Mouse (Mus musculus) large intestine, adult 2 months (tissue): ENCODE measurements around the gene Skap1. TPM values are rescaled to one million over a fixed set of nuclear protein-coding genes. Genes with fewer than 3 reads are reported as not detected.

ENCODE experiments used
- DNase-seq: peaks from one replicate; pipeline ENCODE4 v3.0.0-alpha.2; 2012; ENCODE audit warnings: low read depth, low spot score
- WGBS: fragments of 180-500 bp; shearing (Covaris S2); methylation state at CpG from one replicate; pipeline ENCODE4 v1.1.7; 2018; 5-methylcytosine and 5-hydroxymethylcytosine counted together
- polyA plus RNA-seq: library from polyadenylated mRNA; depleted of rRNA; stranded (reverse); fragments of >200 nt; gene quantifications from 2 replicates; pipeline ENCODE4 v1.2.3, GENCODE M21; 2012

Skap1 gene
- polyA plus RNA-seq, 1 experiment: 3.7 TPM

GRCm38 (mm10) chr11:96729462-96729861 lies 265.1 kb downstream of the Skap1 start:
- WGBS: 16% methylated on average over 9 of the region's 9 CpGs
- no peak for DNase-seq

DNA sequence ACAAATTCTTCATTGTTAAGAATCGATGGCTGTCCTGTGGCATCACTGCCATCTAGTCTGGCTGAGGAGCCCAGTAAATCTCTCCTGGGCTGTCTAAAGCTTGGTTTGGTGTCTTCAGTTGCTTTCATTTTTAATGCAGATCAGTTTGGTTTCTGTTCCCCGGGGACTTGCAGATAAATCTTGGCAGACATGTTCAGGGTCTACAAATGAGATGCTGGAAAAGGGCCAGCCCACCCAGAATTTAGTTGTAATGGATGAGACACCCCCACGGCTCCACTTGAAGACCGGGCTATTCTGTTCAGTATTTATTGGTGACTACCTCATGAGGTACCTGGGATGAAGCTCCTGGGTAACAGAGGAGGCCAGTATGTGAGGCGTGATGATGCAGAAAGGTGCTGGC lies 265.9 kb downstream of the Skap1 start:
- 74% methylated on average over 5 of the region's 5 CpGs for WGBS
- no peak for DNase-seq

DNA sequence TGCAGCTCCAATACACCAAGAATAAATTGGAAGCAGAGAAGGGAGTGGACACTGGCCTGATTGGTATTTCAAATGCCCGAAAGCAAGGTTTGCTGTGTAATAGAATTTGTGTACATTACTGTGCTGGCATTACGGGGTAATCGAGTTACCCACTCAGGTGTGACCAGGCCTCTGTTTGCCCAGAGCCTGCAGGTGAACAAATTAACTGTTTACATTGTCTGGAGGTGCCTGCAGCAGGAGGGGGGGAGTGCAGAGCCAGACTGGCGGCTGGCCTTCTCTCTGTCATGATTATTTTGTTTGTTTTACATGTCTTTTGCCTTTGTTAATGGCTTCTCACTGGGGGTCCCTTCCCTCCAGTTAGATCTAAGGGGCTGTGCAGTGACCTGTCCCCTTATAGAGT lies 268.3 kb downstream of the Skap1 start:
- 22% methylated on average over 4 of the region's 4 CpGs for WGBS
- DNase-seq: no peak

GRCm38 (mm10) chr11:96735908-96736307 lies 271.5 kb downstream of the Skap1 start:
- no peak for DNase-seq
- 50% methylated on average over 19 of the region's 19 CpGs for WGBS

DNA sequence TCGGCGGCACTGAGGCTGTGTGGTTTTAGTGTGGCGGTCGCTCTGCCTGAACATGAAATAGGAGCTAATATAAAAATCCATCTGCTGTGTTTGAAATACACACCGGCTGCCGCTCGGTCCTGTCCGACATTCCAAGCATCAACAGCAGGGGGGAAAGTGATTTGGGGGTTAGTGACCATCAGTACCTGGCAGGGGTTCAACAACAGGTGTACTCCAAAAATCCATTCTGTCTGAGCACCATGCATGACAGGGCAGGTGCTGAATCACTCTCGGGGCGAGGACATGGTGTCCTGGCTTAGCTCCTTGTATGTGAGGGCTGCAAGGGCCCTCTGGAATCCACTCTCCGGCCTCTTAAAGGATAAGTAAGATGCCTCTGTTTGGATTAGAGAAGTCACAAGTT lies 272.0 kb downstream of the Skap1 start:
- no peak for DNase-seq

GRCm38 (mm10) chr11:96737673-96738471 lies 273.5 kb downstream of the Skap1 start:
- DNase-seq: no peak
- 74% methylated on average over 14 of the region's 14 CpGs for WGBS

More for the DNA sequence above, 272.0 kb downstream of the Skap1 start:
- WGBS: 66% methylated on average over 11 of the region's 11 CpGs

DNA sequence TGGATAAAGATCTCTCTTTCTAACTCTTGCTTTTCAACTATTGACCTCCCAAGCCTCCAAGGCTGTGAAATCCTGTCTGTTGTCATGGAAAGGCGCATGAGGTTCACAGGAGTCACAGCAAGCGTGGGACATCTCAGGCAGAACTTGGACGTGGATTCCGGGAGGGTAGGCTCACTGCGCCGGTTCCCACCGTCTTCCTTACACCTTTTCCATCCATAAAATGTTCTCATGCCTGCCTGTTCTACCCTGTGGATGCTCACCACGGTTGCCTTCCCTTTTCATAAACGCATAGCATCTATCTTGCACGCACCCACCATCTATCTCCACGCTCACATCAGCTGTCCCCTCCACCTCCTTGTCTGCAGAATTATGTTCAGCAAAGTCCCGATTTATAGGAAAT lies 276.4 kb downstream of the Skap1 start:
- DNase-seq: no peak
- 76% methylated on average over 12 of the region's 12 CpGs for WGBS

DNA sequence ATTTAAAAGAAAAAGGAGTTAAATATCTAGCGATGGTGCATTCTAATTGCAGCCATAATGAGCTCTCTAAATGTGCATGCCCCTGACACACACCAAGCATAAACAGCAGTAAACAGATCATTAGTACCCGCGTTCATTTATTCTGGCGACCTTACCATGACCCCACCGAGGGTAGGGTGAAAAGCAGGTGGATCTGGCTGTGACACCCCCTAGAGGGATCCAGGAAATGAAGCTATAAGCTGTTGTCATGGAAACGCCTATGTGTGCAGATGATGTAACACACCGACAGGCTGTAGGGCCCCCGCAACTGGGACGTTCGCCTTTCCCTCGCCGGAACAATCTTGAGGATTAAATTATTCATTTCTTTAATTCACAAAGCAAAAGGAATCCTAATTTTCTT lies 277.6 kb downstream of the Skap1 start:
- DNase-seq: no peak
- WGBS: 25% methylated on average over 12 of the region's 12 CpGs

DNA sequence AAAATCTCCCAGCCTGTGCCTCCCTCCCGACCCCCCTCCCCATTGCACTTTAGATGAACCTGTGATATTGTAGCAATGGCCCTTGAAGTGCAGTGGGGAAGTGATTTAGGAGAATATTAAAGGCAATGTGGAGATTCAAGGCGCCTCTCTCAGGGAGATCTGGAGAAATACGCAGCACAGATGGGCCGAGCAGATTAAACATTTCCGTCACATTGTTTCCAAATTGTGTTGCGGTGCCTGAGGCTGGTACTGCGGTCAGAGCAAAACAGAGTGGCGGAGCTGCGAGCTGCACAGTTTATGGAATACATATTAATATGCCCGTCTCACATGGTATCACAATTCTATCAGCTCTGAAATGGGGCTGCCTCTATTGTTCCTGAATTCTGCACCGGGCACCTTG lies 278.6 kb downstream of the Skap1 start:
- WGBS: 24% methylated on average over 11 of the region's 11 CpGs
- no peak for DNase-seq

DNA sequence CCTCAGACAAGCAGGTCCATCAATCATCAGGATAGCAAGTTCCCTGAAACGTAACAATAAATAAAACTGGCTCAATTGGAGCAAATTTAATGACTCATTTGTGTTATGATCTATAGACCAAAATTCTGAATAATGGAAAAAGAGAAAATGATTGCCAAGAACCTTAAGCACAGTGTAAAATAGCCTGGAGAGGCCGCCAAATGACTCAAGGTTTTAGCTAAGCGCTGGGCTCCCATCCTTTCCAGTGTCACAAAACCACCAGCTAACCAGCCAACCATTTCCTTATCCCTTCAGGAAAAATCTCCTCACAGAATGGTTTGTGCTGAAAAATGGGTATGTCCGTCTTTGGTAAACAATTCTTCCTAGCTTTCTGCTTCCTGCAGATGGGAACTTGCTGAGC lies 279.5 kb downstream of the Skap1 start:
- no peak for DNase-seq
- 73% methylated on average over 4 of the region's 4 CpGs for WGBS

DNA sequence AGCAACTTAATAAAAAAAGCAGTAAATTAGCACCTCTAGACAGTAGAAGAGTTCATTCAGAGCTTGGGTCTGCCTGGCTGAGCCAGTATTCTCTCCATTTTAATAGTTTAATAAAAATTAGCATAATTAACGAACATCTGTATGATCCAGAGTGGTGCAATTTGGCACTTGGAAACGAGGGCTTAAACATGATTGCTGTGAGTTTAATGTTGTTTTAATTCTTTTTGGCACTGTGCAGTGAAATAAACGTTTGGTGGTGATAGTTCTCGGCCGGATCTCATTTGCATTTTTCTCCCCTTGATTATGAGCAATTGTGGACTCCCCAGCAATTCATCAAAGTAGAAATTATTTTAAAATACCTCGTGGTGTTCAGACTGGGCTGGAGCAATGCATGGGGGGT lies 282.3 kb downstream of the Skap1 start:
- no peak for DNase-seq
- WGBS: 59% methylated on average over 6 of the region's 6 CpGs

DNA sequence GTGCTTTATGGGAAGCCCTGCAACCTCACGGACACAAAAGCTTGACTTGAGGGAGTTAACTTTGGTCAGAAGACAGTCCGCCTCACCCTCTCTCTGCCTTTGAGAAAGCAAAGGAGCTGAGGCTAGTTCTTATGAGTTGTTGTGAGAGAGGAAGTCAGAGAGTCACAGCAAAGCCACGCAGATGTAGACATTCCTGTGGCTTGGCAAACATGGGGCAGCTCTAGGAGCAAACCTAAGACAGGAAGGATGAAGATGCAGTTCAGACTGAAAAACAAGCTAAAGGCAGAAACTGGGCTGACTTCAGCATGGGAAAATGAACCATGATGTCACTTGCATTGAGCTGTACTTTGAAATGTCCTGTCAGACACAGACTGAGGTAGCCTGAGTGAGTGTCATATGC lies 283.2 kb downstream of the Skap1 start:
- WGBS: 28% methylated on average over 3 of the region's 3 CpGs
- no peak for DNase-seq

- DNase-seq: no peak
- 98% methylated on average over 2 of the region's 2 CpGs for WGBS
These were observed 290.9 kb downstream of the Skap1 start for GRCm38 (mm10) chr11:96755298-96755697.

DNA sequence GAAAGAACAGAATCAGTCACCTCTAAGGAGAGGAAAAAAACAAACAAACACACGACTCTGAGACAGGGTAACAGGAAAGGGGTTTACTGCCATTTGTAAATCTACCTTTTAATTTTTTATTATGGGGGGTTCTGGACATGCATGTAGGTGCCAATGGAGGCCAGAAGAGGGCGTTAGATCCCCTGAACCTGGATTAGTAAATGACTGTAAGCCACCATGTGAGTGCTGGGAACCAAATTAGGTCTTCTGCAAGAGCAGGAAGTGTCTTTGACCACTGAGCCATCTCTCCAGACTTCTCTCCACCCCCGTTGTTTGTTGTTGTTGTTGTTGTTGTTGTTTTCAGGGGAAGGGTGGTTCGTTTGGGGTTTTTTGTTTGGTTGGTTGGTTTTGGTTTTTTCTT lies 293.0 kb downstream of the Skap1 start:
- DNase-seq: no peak
- 53% methylated on average over 4 of the region's 4 CpGs for WGBS

GRCm38 (mm10) chr11:96758402-96758801 lies 294.0 kb downstream of the Skap1 start:
- 60% methylated on average over 5 of the region's 5 CpGs for WGBS
- no peak for DNase-seq

GRCm38 (mm10) chr11:96760042-96760441 lies 295.6 kb downstream of the Skap1 start:
- 32% methylated on average over 3 of the region's 3 CpGs for WGBS

GRCm38 (mm10) chr11:96761984-96762383 lies 297.6 kb downstream of the Skap1 start:
- DNase-seq: no peak
- 71% methylated on average over 7 of the region's 7 CpGs for WGBS

More at GRCm38 (mm10) chr11:96760042-96760441, 295.6 kb downstream of the Skap1 start:
- no peak for DNase-seq

DNA sequence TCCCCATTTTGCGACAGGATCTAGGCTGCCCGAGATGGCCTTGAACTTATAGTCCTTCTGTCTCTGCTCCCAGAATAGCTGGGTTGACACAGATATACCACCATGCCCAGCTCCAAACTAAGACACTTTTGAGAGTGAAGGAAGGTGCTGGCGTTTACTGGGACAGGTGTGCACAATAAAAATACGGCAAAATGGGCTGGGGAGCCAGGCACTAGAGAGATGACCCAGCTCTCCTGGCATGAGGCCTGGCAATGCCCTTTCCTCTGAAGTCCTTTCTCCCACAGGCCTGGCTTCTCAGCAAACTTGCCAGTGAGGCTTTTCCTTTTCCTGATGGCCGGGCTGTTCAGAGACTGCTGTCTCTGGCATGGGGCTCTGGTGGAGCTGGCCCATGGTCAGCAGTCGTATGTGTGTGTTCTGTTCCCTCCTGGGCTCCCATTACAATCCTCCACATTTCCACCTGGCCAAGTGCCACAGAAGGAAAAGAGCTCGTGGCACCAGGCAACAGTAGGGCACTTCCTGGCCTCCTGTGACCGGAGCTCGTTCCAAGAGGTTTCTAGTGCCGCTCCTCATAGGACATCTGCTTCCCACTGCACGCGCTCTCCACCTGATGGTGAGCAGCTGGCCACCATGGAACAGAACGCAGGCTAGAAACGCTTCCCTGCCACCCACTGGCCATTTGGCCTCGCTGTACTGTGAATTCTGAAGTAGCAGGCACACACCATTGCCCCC lies 298.5 kb downstream of the Skap1 start:
- DNase-seq: no peak
- WGBS: 42% methylated on average over 15 of the region's 15 CpGs

DNA sequence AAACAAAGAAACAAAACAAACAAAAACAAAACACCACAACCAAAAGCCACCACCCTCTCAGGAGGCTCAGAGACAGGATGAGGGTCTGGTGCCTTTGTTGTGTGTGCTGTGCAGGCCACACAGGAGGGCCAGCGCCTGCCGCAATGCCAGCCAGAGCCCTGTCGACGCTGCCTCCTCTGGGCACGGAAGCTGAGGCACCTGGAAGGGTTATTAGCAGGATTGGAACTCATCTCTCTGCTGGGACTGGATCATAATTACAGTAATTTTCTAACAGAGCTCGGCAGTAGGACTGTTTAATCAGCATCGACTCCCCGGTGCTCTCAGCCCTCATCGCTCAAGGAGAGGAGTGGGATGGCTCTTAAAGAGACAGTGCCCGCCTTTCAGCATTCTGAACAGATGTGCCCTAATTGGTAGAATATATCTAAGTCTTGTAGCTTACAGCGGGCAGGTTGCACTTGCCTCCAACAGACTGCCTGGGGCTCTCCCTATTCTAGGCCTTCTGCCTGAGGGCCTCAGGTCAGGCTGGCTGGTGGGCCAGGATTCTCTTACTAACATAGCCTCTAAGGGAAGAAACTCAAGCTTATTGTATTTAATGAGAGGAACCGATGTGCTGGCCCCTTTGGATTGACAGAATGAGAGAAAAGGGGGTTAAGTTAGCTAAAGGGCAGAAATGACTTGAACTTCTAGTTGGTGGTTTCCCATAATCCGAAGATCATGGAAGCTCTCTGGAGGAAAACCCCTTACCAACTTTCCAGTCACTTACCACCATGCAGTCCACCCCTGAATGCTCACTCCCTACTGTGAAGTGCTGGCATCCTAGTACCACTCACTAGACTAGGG lies 300.3 kb downstream of the Skap1 start:
- WGBS: 84% methylated on average over 13 of the region's 13 CpGs
- DNase-seq: no peak

DNA sequence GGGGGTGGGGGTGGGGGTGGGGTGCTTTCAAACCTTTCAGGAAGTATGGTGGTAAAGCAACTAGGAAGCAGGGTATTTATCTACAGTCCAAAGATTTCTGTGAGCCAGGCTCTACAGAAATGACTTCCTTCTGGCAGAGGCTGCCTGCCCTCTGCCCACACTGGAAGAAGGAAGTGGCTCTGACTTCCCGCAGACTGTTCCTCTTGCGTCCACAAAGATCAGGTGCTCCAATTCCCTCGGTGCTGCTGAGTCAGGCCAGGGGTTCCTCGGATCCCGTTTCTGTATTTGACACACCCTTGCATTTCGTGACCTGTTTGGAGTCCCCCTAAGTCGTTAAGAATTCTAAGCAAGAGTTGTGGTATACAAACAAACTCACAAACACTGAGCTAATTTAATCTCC lies 301.3 kb downstream of the Skap1 start:
- WGBS: 7% methylated on average over 7 of the region's 7 CpGs
- DNase-seq: no peak
